Mouse (Mus musculus): Measurements from ENCODE around the gene Mstn. TPM values are rescaled to one million over a fixed set of nuclear protein-coding genes. Genes with fewer than 3 reads are reported as not detected.
A peak's percentile ranks its signal among the peaks of the same experiment; 100 is the strongest.

Mstn gene
- polyA plus RNA-seq, 1 experiment from 2014 or later, result 0.72 TPM

GRCm38 (mm10) chr1:53061871-53062608 lies 600 bp downstream of the Mstn start:
- whole genome bisulfite sequencing, result 63% methylated on average over 13 of the region's 13 CpGs
- no peak for ATAC-seq (ENCODE audit: low FRiP score)

GRCm38 (mm10) chr1:53063921-53064320 lies 2.5 kb downstream of the Mstn start:
- H3K4me2 ChIP-seq (replicated peaks), result no peak overlapping the region
- H3K9me3 ChIP-seq (replicated peaks), result no peaks in the 10 kb centered on the region
- H3K4me3 ChIP-seq, result no peak overlapping the region
- no peaks in the 10 kb centered on the region for H3K27me3 ChIP-seq
- WGBS, result 84% methylated on average over 4 of the region's 4 CpGs
- H3K36me3 ChIP-seq, result no peaks in the 10 kb centered on the region
- H3K4me1 ChIP-seq, result peaks cover 11% of the 10 kb centered on the region; the same call in 1 of the 2 replicates
- H3K9ac ChIP-seq, result no peak overlapping the region
- ATAC-seq (ENCODE audit: low FRiP score), result no peak
- no peak overlapping the region for H3K27ac ChIP-seq

More at GRCm38 (mm10) chr1:53061871-53062608, 600 bp downstream of the Mstn start:
- Histone ChIP-seq H3K4me2 (replicated peaks) (0 out of 2 replicates have a peak overlapping the region, but pooled peaks have one; percentile 1), H3K27me3 (no peaks in the 10 kb centered on the region), H3K4me1 (peaks cover 11% of the 10 kb centered on the region; the same call in 1 of the 2 replicates), H3K27ac (no peak overlapping the region), H3K4me3 (no peak overlapping the region), H3K9ac (no peak overlapping the region), H3K9me3 (replicated peaks) (no peaks in the 10 kb centered on the region), H3K36me3 (no peaks in the 10 kb centered on the region)

- H3K27me3 ChIP-seq, result no peaks in the 10 kb centered on the region
- H3K4me3 ChIP-seq, result no peak overlapping the region
- no peak overlapping the region for H3K9ac ChIP-seq
- WGBS, result 83% methylated on average over 5 of the region's 5 CpGs
- H3K27ac ChIP-seq, result no peak overlapping the region
- H3K4me2 ChIP-seq (replicated peaks), result no peak overlapping the region
- no peaks in the 10 kb centered on the region for H3K36me3 ChIP-seq
- H3K4me1 ChIP-seq, result no peaks in the 10 kb centered on the region
- H3K9me3 ChIP-seq (replicated peaks), result no peaks in the 10 kb centered on the region
- ATAC-seq (ENCODE audit: low FRiP score), result no peak
These were observed 8.5 kb downstream of the Mstn start for GRCm38 (mm10) chr1:53069726-53070514.

GRCm38 (mm10) chr1:53070664-53071175 lies 9.3 kb downstream of the Mstn start:
- Histone ChIP-seq H3K27me3 (no peaks in the 10 kb centered on the region), H3K36me3 (no peaks in the 10 kb centered on the region), H3K4me3 (no peak overlapping the region), H3K4me2 (replicated peaks) (no peak overlapping the region), H3K27ac (no peak overlapping the region), H3K9ac (no peak overlapping the region), H3K9me3 (replicated peaks) (no peaks in the 10 kb centered on the region), H3K4me1 (no peaks in the 10 kb centered on the region)
- ATAC-seq (ENCODE audit: low FRiP score), result no peak
- 94% methylated on average over 1 of the region's 1 CpGs for WGBS

- H3K27me3 ChIP-seq, result no peaks in the 10 kb centered on the region
- 87% methylated on average over 3 of the region's 3 CpGs for WGBS
- H3K27ac ChIP-seq, result no peak overlapping the region
- H3K9ac ChIP-seq, result no peak overlapping the region
- no peak overlapping the region for H3K4me3 ChIP-seq
- H3K9me3 ChIP-seq (replicated peaks), result no peaks in the 10 kb centered on the region
- H3K4me2 ChIP-seq (replicated peaks), result no peak overlapping the region
- no peaks in the 10 kb centered on the region for H3K4me1 ChIP-seq
- H3K36me3 ChIP-seq, result no peaks in the 10 kb centered on the region
- no peak for ATAC-seq (ENCODE audit: low FRiP score)
These were observed 15.2 kb downstream of the Mstn start for GRCm38 (mm10) chr1:53076656-53077055.

- no peak for ATAC-seq (ENCODE audit: low FRiP score)
- 84% methylated on average over 2 of the region's 2 CpGs for WGBS
- H3K9me3 ChIP-seq (replicated peaks), result no peaks in the 10 kb centered on the region
- H3K4me2 ChIP-seq (replicated peaks), result no peak overlapping the region
- no peaks in the 10 kb centered on the region for H3K27me3 ChIP-seq
- no peaks in the 10 kb centered on the region for H3K36me3 ChIP-seq
- H3K4me3 ChIP-seq, result no peak overlapping the region
- H3K9ac ChIP-seq, result no peak overlapping the region
- no peaks in the 10 kb centered on the region for H3K4me1 ChIP-seq
- H3K27ac ChIP-seq, result no peak overlapping the region
These were observed 18.4 kb downstream of the Mstn start for GRCm38 (mm10) chr1:53079876-53080275.

GRCm38 (mm10) chr1:53080603-53081002 lies 19.2 kb downstream of the Mstn start:
- Histone ChIP-seq H3K9me3 (replicated peaks) (no peaks in the 10 kb centered on the region), H3K4me2 (replicated peaks) (no peak overlapping the region), H3K36me3 (no peaks in the 10 kb centered on the region), H3K27ac (no peak overlapping the region), H3K4me3 (no peak overlapping the region), H3K27me3 (no peaks in the 10 kb centered on the region), H3K4me1 (no peaks in the 10 kb centered on the region), H3K9ac (no peak overlapping the region)
- 81% methylated on average over 3 of the region's 3 CpGs for WGBS
- no peak for ATAC-seq (ENCODE audit: low FRiP score)

- Histone ChIP-seq H3K27ac (no peak overlapping the region), H3K36me3 (no peaks in the 10 kb centered on the region), H3K9ac (no peak overlapping the region), H3K4me2 (replicated peaks) (no peak overlapping the region), H3K4me3 (no peak overlapping the region), H3K9me3 (replicated peaks) (no peaks in the 10 kb centered on the region), H3K27me3 (no peaks in the 10 kb centered on the region), H3K4me1 (no peaks in the 10 kb centered on the region)
- 81% methylated on average over 15 of the region's 15 CpGs for WGBS
- ATAC-seq (ENCODE audit: low FRiP score), result no peak
These were observed 23.8 kb downstream of the Mstn start for GRCm38 (mm10) chr1:53085256-53085655.

GRCm38 (mm10) chr1:53085991-53086390 lies 24.6 kb downstream of the Mstn start:
- ATAC-seq (ENCODE audit: low FRiP score), result no peak
- Histone ChIP-seq H3K27me3 (no peaks in the 10 kb centered on the region), H3K4me1 (no peaks in the 10 kb centered on the region), H3K4me2 (replicated peaks) (no peak overlapping the region), H3K27ac (no peak overlapping the region), H3K36me3 (no peaks in the 10 kb centered on the region), H3K4me3 (no peak overlapping the region), H3K9ac (no peak overlapping the region), H3K9me3 (replicated peaks) (no peaks in the 10 kb centered on the region)
- 59% methylated on average over 4 of the region's 4 CpGs for WGBS

- Histone ChIP-seq H3K27me3 (no peaks in the 10 kb centered on the region), H3K4me1 (no peaks in the 10 kb centered on the region), H3K9me3 (replicated peaks) (no peaks in the 10 kb centered on the region), H3K36me3 (no peaks in the 10 kb centered on the region), H3K4me2 (replicated peaks) (no peak overlapping the region), H3K4me3 (no peak overlapping the region), H3K27ac (no peak overlapping the region), H3K9ac (no peak overlapping the region)
- 31% methylated on average over 3 of the region's 3 CpGs for WGBS
- no peak for ATAC-seq (ENCODE audit: low FRiP score)
These were observed 31.7 kb downstream of the Mstn start for GRCm38 (mm10) chr1:53093180-53093579.

GRCm38 (mm10) chr1:53110561-53110960 lies 49.1 kb downstream of the Mstn start:
- Histone ChIP-seq H3K36me3 (no peaks in the 10 kb centered on the region), H3K4me3 (no peak overlapping the region), H3K9me3 (replicated peaks) (no peaks in the 10 kb centered on the region), H3K27me3 (no peaks in the 10 kb centered on the region), H3K27ac (no peak overlapping the region), H3K9ac (no peak overlapping the region), H3K4me1 (no peaks in the 10 kb centered on the region), H3K4me2 (replicated peaks) (no peak overlapping the region)
- no peak for ATAC-seq (ENCODE audit: low FRiP score)
- WGBS, result 80% methylated on average over 1 of the region's 1 CpGs

All from hindbrain, embryonic 12.5 days (tissue).